Mouse (Mus musculus) layer of hippocampus, adult 2 months (tissue): ENCODE measurements around the gene Ugt1a5. TPM values are rescaled to one million over a fixed set of nuclear protein-coding genes. Genes with fewer than 3 reads are reported as not detected.

Experiments
- DNase-seq, 2 experiments: peaks; one replicate each; pipeline ENCODE4 v3.0.0; 2022; ENCODE audit warnings: low spot score in 2 of 2
- H3K27ac ChIP-seq: fragments of 200-600 bp; 2 replicates; pipeline ENCODE4 v1.8.1; 2022
- H3K4me3 ChIP-seq: fragments of 200-600 bp; 2 replicates; pipeline ENCODE4 v1.8.1; 2022; ENCODE audit warnings: mild to moderate bottlenecking
- CTCF ChIP-seq: fragments of 200-600 bp; conservative IDR thresholded peaks from 2 replicates; pipeline ENCODE4 v1.8.1; 2022; ENCODE audit warnings: antibody characterized with exemption, mild to moderate bottlenecking, moderate library complexity
- total RNA-seq, 2 experiments: library from RNA; stranded (reverse); gene quantifications; 2 replicates each; pipeline ENCODE4 v1.2.3; 2021

Gene Ugt1a5
- total RNA-seq, 2 experiments from 2014 or later = 0.44 TPM; not detected in 1

GRCm38 (mm10) chr1:88206843-88207479 lies 41.1 kb downstream of the Ugt1a5 start:
- no peak for DNase-seq
- TF ChIP-seq CTCF = no peak
- Histone ChIP-seq H3K27ac (no peak overlapping the region), H3K4me3 (no peak overlapping the region)

- no peak for TF ChIP-seq CTCF
- DNase-seq = no peak
- Histone ChIP-seq H3K27ac (no peak within 1 kb of the TSS), H3K4me3 (no peak within 1 kb of the TSS)
These were observed 46.0 kb downstream of the Ugt1a5 start, which contains the start of gene Ugt1a1 for GRCm38 (mm10) chr1:88211812-88212211. Gene Ugt1a1 (plus strand): TSS chr1:88211959.

- no peak for DNase-seq
- TF ChIP-seq CTCF = no peak
- no peak overlapping the region for H3K27ac ChIP-seq
- no peak overlapping the region for H3K4me3 ChIP-seq
These were observed 46.7 kb downstream of the Ugt1a5 start for GRCm38 (mm10) chr1:88212341-88213045.

- TF ChIP-seq CTCF = no peak
- DNase-seq = no peak
- no peak overlapping the region for H3K4me3 ChIP-seq
- H3K27ac ChIP-seq = no peak overlapping the region
These were observed 47.2 kb downstream of the Ugt1a5 start for GRCm38 (mm10) chr1:88213061-88213460.

GRCm38 (mm10) chr1:88213766-88214461 lies 48.1 kb downstream of the Ugt1a5 start:
- no peak overlapping the region for H3K27ac ChIP-seq
- DNase-seq = no peak
- H3K4me3 ChIP-seq = no peak overlapping the region
- no peak for TF ChIP-seq CTCF

- no peak for TF ChIP-seq CTCF
- DNase-seq = no peak
- Histone ChIP-seq H3K27ac (no peak overlapping the region), H3K4me3 (no peak overlapping the region)
These were observed 48.7 kb downstream of the Ugt1a5 start for GRCm38 (mm10) chr1:88214462-88214952.

- no peak overlapping the region for H3K27ac ChIP-seq
- DNase-seq = no peak
- TF ChIP-seq CTCF = no peak
- no peak overlapping the region for H3K4me3 ChIP-seq
These were observed 49.9 kb downstream of the Ugt1a5 start for GRCm38 (mm10) chr1:88215466-88216380.

GRCm38 (mm10) chr1:88216551-88216950 lies 50.7 kb downstream of the Ugt1a5 start:
- TF ChIP-seq CTCF = no peak
- DNase-seq = no peak
- Histone ChIP-seq H3K27ac (no peak overlapping the region), H3K4me3 (no peak overlapping the region)

GRCm38 (mm10) chr1:88217144-88217543 lies 51.3 kb downstream of the Ugt1a5 start:
- H3K27ac ChIP-seq = no peak overlapping the region
- TF ChIP-seq CTCF = peak; percentile 50
- DNase-seq = no peak
- H3K4me3 ChIP-seq = no peak overlapping the region

- Histone ChIP-seq H3K27ac (no peak overlapping the region), H3K4me3 (no peak overlapping the region)
- DNase-seq = no peak
- no peak for TF ChIP-seq CTCF
These were observed 51.8 kb downstream of the Ugt1a5 start for GRCm38 (mm10) chr1:88217576-88217975.

- DNase-seq = peak in 1 of 2 experiments; percentile 12
- TF ChIP-seq CTCF = no peak
These were observed 52.2 kb downstream of the Ugt1a5 start for GRCm38 (mm10) chr1:88218051-88218450.

GRCm38 (mm10) chr1:88218591-88218990 lies 52.8 kb downstream of the Ugt1a5 start:
- Histone ChIP-seq H3K4me3 (no peak overlapping the region), H3K27ac (no peak overlapping the region)
- no peak for TF ChIP-seq CTCF
- DNase-seq = no peak

More at GRCm38 (mm10) chr1:88218051-88218450, 52.2 kb downstream of the Ugt1a5 start:
- Histone ChIP-seq H3K4me3 (no peak overlapping the region), H3K27ac (no peak overlapping the region)
